Mouse (Mus musculus): Measurements from ENCODE around the gene Zfp518b. TPM values are rescaled to one million over a fixed set of nuclear protein-coding genes. Genes with fewer than 3 reads are reported as not detected.

Zfp518b gene
- total RNA-seq, 1 experiment from 2014 or later = 1.0 TPM

- ATAC-seq (replicated peaks; ENCODE audit: insufficient number of reproducible peaks, low FRiP score, low TSS enrichment, poor library complexity, severe bottlenecking) = no peak
Measured at GRCm38 (mm10) chr5:38635696-38636095, 48.9 kb downstream of the Zfp518b start.

GRCm38 (mm10) chr5:38634321-38635164, 50.1 kb downstream of the Zfp518b start:
- ATAC-seq (replicated peaks; ENCODE audit: insufficient number of reproducible peaks, low FRiP score, low TSS enrichment, poor library complexity, severe bottlenecking) = no peak

GRCm38 (mm10) chr5:38632463-38633449, 51.9 kb downstream of the Zfp518b start:
- ATAC-seq (replicated peaks; ENCODE audit: insufficient number of reproducible peaks, low FRiP score, low TSS enrichment, poor library complexity, severe bottlenecking) = no peak

GRCm38 (mm10) chr5:38628023-38628422, 56.6 kb downstream of the Zfp518b start:
- no peak for ATAC-seq (replicated peaks; ENCODE audit: insufficient number of reproducible peaks, low FRiP score, low TSS enrichment, poor library complexity, severe bottlenecking)

- no peak for ATAC-seq (replicated peaks; ENCODE audit: insufficient number of reproducible peaks, low FRiP score, low TSS enrichment, poor library complexity, severe bottlenecking)
Measured at GRCm38 (mm10) chr5:38626883-38627282, 57.7 kb downstream of the Zfp518b start.

GRCm38 (mm10) chr5:38620783-38621182, 63.8 kb downstream of the Zfp518b start:
- no peak for ATAC-seq (replicated peaks; ENCODE audit: insufficient number of reproducible peaks, low FRiP score, low TSS enrichment, poor library complexity, severe bottlenecking)

GRCm38 (mm10) chr5:38618908-38619307, 65.7 kb downstream of the Zfp518b start:
- ATAC-seq (replicated peaks; ENCODE audit: insufficient number of reproducible peaks, low FRiP score, low TSS enrichment, poor library complexity, severe bottlenecking) = no peak

Other genes starting within 250 kb of the Zfp518b start
- gene Slc2a9, start 181.7 kb downstream of the Zfp518b start, total RNA-seq (2017) = 10.6 to 16.0 TPM (median 11.7 TPM) in 3 replicates
- gene Wdr1, start 121.6 kb downstream of the Zfp518b start, total RNA-seq (2017) = 370 to 434 TPM (median 393 TPM) in 3 replicates
- 2.1 to 36.0 TPM (median 9.5 TPM) in 3 replicates for gene Clnk, start 192.0 kb upstream of the Zfp518b start, total RNA-seq (2017)